Mouse (Mus musculus) heart, adult 2 months (tissue): ENCODE measurements at regions not wholly inside any gene's neighbourhood (a gene's known extent, or its start where the extent isn't known, plus 50 kb on each side); places are given as distances from the start of the nearest gene placed in this dataset.

Source experiments
- DNase-seq, 2 experiments: peaks; one replicate each; pipeline ENCODE4 v3.0.0; 2021
- H3K27ac ChIP-seq: fragments of 200-600 bp; 2 replicates; pipeline ENCODE4 v1.8.1; 2022
- H3K27me3 ChIP-seq: fragments of 200-500 bp; 2 replicates; pipeline ENCODE4 v1.6.1; 2012; ENCODE audit warnings: mild to moderate bottlenecking, low read length, inconsistent platforms, mixed read lengths; ENCODE audit not compliant: control insufficient read depth, insufficient read depth
- H3K36me3 ChIP-seq: fragments of 200-500 bp; 2 replicates; pipeline ENCODE4 v1.6.1; 2012; ENCODE audit warnings: low read length, inconsistent platforms; ENCODE audit not compliant: control insufficient read depth, insufficient read depth
- H3K4me1 ChIP-seq: fragments of 200-500 bp; 2 replicates; pipeline ENCODE4 v1.6.1; 2011; ENCODE audit warnings: low read length; ENCODE audit not compliant: control insufficient read depth, insufficient read depth
- H3K4me3 ChIP-seq: fragments of 200-600 bp; 2 replicates; pipeline ENCODE4 v1.8.1; 2022
- H3K79me2 ChIP-seq: fragments of 200-500 bp; replicated peaks from 2 replicates; pipeline ENCODE4 v1.6.1; 2012; ENCODE audit warnings: mild to moderate bottlenecking, inconsistent platforms, low read length, moderate library complexity, mixed read lengths; ENCODE audit not compliant: control insufficient read depth, insufficient read depth
- H3K9ac ChIP-seq: fragments of 200-500 bp; 2 replicates; pipeline ENCODE4 v1.6.1; 2012; ENCODE audit warnings: low read depth, mild to moderate bottlenecking, control low read depth, inconsistent platforms, low read length, mixed read lengths
- CTCF ChIP-seq: fragments of 200-600 bp; IDR thresholded peaks from 2 replicates; pipeline ENCODE4 v1.8.1; 2022; ENCODE audit warnings: antibody characterized with exemption, mild to moderate bottlenecking, moderate library complexity
- EP300 ChIP-seq: fragments of 200-500 bp; IDR thresholded peaks from 2 replicates; pipeline ENCODE4 v1.6.1; 2011; ENCODE audit warnings: low read depth, low read length, control low read depth; ENCODE audit not compliant: insufficient read depth
- POLR2A ChIP-seq: fragments of 200-500 bp; IDR thresholded peaks from 2 replicates; pipeline ENCODE4 v1.6.1; 2011; ENCODE audit warnings: mild to moderate bottlenecking, low read depth, low read length, control low read depth; ENCODE audit not compliant: insufficient read depth
- WGBS: fragments of 180-500 bp; shearing (Covaris S2); methylation state at CpG from one replicate; pipeline ENCODE4 v1.1.7; 2018; 5-methylcytosine and 5-hydroxymethylcytosine counted together
- intact Hi-C: fragments of 180-260 bp; cut with DNase I; formaldehyde crosslinking; loops from one replicate; pipeline ENCODE4 v1.15.1; 2025

DNA sequence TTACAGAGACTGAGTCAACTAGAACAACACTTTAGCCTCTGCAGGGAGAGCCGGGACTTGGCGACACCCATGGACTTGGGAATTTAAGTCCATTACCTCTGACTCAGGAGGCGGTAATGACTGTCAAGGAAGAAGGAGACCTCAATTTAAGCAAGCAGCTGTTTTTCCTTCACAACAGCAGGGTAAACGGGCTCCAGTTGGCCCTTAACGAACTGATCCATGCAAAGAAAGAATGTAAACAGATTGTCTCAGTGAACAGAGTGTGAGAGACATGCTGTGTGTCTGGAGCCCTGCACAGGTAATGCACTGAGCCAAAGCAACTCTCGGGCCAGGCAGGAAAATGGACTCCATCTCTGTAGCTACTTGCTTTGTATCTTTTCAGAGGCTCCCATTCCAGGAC lies 98.5 kb upstream of the Maf start:
- H3K79me2 ChIP-seq = no peaks in the 10 kb centered on the region
- intact Hi-C loops = no loop called here
- H3K4me1 ChIP-seq = no peaks in the 10 kb centered on the region
- WGBS = 62% methylated on average over 6 of the region's 6 CpGs
- H3K9ac ChIP-seq = no peak overlapping the region
- no peak overlapping the region for H3K4me3 ChIP-seq
- no peak for TF ChIP-seq CTCF
- H3K27me3 ChIP-seq = no peaks in the 10 kb centered on the region
- H3K36me3 ChIP-seq = no peaks in the 10 kb centered on the region
- no peak for DNase-seq
- no peak overlapping the region for H3K27ac ChIP-seq

DNA sequence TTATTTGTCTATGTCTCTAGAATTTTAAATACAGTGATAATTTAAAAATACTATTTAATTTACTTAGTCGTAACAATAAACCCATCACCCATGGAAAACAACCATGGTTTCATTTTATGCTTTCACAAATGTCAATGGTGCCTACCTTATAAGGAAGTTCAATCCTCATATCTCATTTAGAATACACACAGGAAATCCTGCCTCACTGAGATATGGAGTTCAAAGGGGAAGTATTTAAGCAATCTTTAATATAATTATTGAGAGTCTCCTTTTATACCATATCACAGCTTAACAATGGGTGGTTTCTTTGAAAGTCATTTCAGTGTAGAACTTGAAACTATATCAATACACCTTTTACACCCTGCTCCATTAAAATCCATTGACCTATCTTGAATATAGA lies 86.0 kb upstream of the Maf start:
- Histone ChIP-seq H3K4me1 (no peaks in the 10 kb centered on the region), H3K36me3 (no peaks in the 10 kb centered on the region), H3K4me3 (no peak overlapping the region), H3K9ac (no peak overlapping the region), H3K27me3 (no peaks in the 10 kb centered on the region), H3K27ac (no peak overlapping the region), H3K79me2 (no peaks in the 10 kb centered on the region)
- TF ChIP-seq POLR2A = no peak
- no peak for TF ChIP-seq EP300
- no peak for TF ChIP-seq CTCF
- WGBS = 47% methylated on average over 1 of the region's 1 CpGs
- no peak for DNase-seq
- intact Hi-C loops = no loop called here

DNA sequence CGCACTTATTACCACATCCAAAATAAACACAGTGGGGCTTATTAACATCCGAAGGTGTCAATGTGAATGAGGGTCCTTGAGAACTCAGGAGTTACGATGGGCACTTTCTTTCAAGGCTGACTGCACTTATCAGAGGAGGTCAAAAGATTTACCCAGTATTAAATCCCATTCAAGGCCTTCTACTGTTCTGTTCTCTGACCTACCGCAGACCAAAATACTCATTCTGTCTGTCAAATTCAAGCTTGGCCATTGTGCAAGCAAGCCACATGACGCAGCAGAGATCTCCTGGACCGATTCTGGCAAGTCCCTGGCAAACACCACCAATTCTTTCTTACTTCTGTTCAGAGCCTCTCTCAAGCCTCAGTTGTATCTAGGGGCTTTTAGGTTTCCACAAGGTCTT lies 80.8 kb upstream of the Maf start:
- Histone ChIP-seq H3K4me3 (no peak overlapping the region), H3K27ac (no peak overlapping the region), H3K79me2 (no peaks in the 10 kb centered on the region), H3K27me3 (no peaks in the 10 kb centered on the region; the same call in 1 of the 2 replicates), H3K4me1 (no peaks in the 10 kb centered on the region), H3K36me3 (no peaks in the 10 kb centered on the region), H3K9ac (no peak overlapping the region)
- 79% methylated on average over 6 of the region's 6 CpGs for WGBS
- DNase-seq = peak in 1 of 2 experiments; percentile 7
- TF ChIP-seq EP300 (no peak), CTCF (no peak), POLR2A (no peak)
- intact Hi-C loops = no loop called here

- Histone ChIP-seq H3K36me3 (no peaks in the 10 kb centered on the region), H3K9ac (no peak overlapping the region), H3K4me1 (no peaks in the 10 kb centered on the region), H3K79me2 (no peaks in the 10 kb centered on the region), H3K27me3 (no peaks in the 10 kb centered on the region; the same call in 1 of the 2 replicates), H3K27ac (no peak overlapping the region), H3K4me3 (no peak overlapping the region)
- intact Hi-C loops = no loop called here
- 83% methylated on average over 4 of the region's 4 CpGs for WGBS
- no peak for DNase-seq
- TF ChIP-seq POLR2A (no peak), EP300 (no peak), CTCF (no peak)
Measured at GRCm38 (mm10) chr8:115786185-115786584, 78.6 kb upstream of the Maf start.

- WGBS = 92% methylated on average over 3 of the region's 3 CpGs
- intact Hi-C loops = no loop called here
- H3K4me1 ChIP-seq = no peaks in the 10 kb centered on the region
- no peak for DNase-seq
- TF ChIP-seq POLR2A (no peak), EP300 (no peak), CTCF (no peak)
- H3K27me3 ChIP-seq = no peaks in the 10 kb centered on the region; the same call in 1 of the 2 replicates
- no peak overlapping the region for H3K9ac ChIP-seq
- H3K36me3 ChIP-seq = no peaks in the 10 kb centered on the region
- H3K79me2 ChIP-seq = no peaks in the 10 kb centered on the region
- no peak overlapping the region for H3K27ac ChIP-seq
- H3K4me3 ChIP-seq = no peak overlapping the region
Measured at GRCm38 (mm10) chr8:115785769-115786168, 78.2 kb upstream of the Maf start.

- Histone ChIP-seq H3K27ac (no peak overlapping the region), H3K79me2 (no peaks in the 10 kb centered on the region), H3K4me1 (no peaks in the 10 kb centered on the region), H3K9ac (no peak overlapping the region), H3K36me3 (no peaks in the 10 kb centered on the region), H3K4me3 (no peak overlapping the region), H3K27me3 (no peaks in the 10 kb centered on the region; the same call in 1 of the 2 replicates)
- TF ChIP-seq EP300 (no peak), CTCF (no peak), POLR2A (no peak)
- WGBS = 86% methylated on average over 6 of the region's 6 CpGs
- intact Hi-C loops = no loop called here
- DNase-seq = no peak
Measured at GRCm38 (mm10) chr8:115783364-115783763, 75.8 kb upstream of the Maf start.
